ENCODE assay signal across 21 mouse cellular contexts in the genomic region with DNA sequence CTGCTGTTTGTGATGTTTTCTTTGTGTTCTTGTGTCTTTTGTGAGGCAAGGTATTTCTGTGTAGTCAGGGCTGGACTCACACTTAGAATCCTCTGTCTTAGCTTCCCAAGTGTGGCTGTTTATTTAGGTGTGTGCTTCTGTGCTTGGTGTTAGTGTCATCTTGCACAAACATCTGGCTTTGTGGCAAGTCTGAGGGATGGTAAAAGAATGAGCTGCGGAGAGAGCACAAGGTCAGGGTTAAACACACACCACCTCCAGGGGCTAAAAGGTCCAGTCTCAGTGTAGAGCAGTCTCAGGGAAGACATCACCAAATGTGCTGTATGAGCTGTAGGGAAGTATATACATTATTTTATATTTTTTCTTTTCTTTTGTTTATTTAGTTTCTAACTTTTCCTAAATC.
"Had no signal": no experiment of that assay in that cellular context is flagged by ENCODE, and none has a peak within 500 bp of the region (broad histone marks: within the 10 kb centered on the region; RNA-seq: fewer than 3 reads in every experiment).

No protein-coding gene starts in this region.

- ATAC-seq: lung, postnatal 0 days; midbrain, embryonic 16.5 days had no signal

- H3K4me2 ChIP-seq: kidney, embryonic 15.5 days; limb, embryonic 13.5 days; liver, embryonic 13.5 days; lung, embryonic 14.5 days; midbrain, embryonic 11.5 days; neural tube, embryonic 12.5 days; stomach, embryonic 15.5 days had no signal

- H3K27ac ChIP-seq: kidney, embryonic 15.5 days; limb, embryonic 10.5 days; limb, embryonic 13.5 days; liver, embryonic 13.5 days; neural tube, embryonic 12.5 days; stomach, embryonic 15.5 days had no signal

- H3K9me3 ChIP-seq: kidney, embryonic 15.5 days; limb, embryonic 10.5 days; limb, embryonic 13.5 days; liver, embryonic 13.5 days; megakaryocyte, embryonic 14.5 days; neural tube, embryonic 12.5 days; stomach, embryonic 15.5 days had no signal

- H3K9ac ChIP-seq: kidney, embryonic 15.5 days; limb, embryonic 13.5 days; liver, embryonic 13.5 days; lung, embryonic 14.5 days; neural tube, embryonic 12.5 days; stomach, embryonic 15.5 days had no signal

- H3K4me1 ChIP-seq: kidney, embryonic 15.5 days; limb, embryonic 13.5 days; liver, embryonic 13.5 days; neural tube, embryonic 12.5 days; stomach, embryonic 15.5 days had no signal

- H3K27me3 ChIP-seq: kidney, embryonic 15.5 days; limb, embryonic 13.5 days; liver, embryonic 13.5 days; megakaryocyte, embryonic 14.5 days; neural tube, embryonic 12.5 days; stomach, embryonic 15.5 days had no signal

- H3K4me3 ChIP-seq: kidney, embryonic 15.5 days; limb, embryonic 10.5 days; limb, embryonic 13.5 days; liver, embryonic 13.5 days; megakaryocyte, embryonic 14.5 days; neural tube, embryonic 12.5 days; stomach, embryonic 15.5 days had no signal

- DNase-seq: kidney, adult 11 months; kidney, adult 8-10 months; kidney, postnatal 10 days; kidney, postnatal 36 days; liver; liver, embryonic 13.5 days; lung, embryonic 14.5 days; lung, postnatal 36 days; retina, postnatal 1 day; right cerebral cortex, postnatal 25 days; spleen, adult 18-20 months; thymus, postnatal 25 days had no signal

- H3K36me3 ChIP-seq: neural tube, embryonic 12.5 days; stomach, embryonic 15.5 days had no signal
